Mouse (Mus musculus) left cerebral cortex, postnatal 25 days (tissue): ENCODE measurements around the gene Epha10. TPM values are rescaled to one million over a fixed set of nuclear protein-coding genes. Genes with fewer than 3 reads are reported as not detected.

Experiments used
- DNase-seq, 2 experiments: peaks; one replicate each; pipeline ENCODE4 v3.0.0; 2022; ENCODE audit warnings: low spot score in 2 of 2, mixed read lengths in 1 of 2
- intact Hi-C: fragments of 180-260 bp; cut with DNase I; formaldehyde crosslinking; loops from one replicate; pipeline ENCODE4 v1.15.1; 2025
- total RNA-seq, 2 experiments: library from RNA; stranded (reverse); gene quantifications; 2 replicates each; pipeline ENCODE4 v1.2.3; 2021

Gene Epha10
- total RNA-seq, 2 experiments from 2014 or later = 46.6 to 49.7 TPM

DNA sequence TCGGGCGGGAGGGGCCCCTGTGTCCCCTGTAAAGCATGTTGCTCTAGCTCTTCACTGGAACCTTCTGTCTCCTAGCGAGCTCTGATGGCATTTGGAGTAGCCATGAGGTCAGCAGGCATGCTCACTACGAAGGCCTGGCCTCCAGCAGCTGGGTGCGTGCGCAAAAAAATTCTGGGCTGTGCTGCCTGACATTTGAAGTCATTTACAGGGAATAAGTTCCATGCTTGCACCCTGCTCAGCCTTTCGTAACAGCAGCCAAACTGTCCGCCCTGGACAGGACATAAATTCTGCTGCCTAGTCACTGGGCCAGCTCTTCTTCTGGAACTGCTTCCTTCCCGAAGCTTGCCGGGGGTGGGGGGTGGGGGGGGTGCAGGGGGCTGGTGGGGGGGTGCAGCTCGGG lies 78.4 kb downstream of the Epha10 start:
- intact Hi-C loops = no loop called here

DNA sequence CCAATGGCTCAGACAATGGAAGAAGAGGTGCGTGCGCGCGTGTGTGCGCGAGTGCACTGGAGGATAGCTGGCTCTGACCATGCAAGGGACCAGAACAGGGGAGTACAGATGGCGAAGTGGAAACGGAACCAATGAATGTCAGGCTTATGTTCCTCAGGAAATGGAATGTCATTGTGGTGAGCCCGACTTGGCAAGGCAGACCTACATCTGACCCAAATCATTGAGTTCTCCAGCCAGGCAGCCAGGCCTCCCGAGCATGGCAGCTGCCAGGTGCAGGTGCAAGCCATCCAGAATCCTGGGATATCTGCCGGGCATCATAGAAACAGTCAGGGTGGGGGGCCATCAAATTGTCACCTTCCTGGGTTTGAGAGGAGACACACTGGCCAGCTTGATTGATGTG lies 80.2 kb downstream of the Epha10 start:
- intact Hi-C loops = no loop called here
- no peak for DNase-seq

More for the DNA sequence above, 78.4 kb downstream of the Epha10 start:
- no peak for DNase-seq

DNA sequence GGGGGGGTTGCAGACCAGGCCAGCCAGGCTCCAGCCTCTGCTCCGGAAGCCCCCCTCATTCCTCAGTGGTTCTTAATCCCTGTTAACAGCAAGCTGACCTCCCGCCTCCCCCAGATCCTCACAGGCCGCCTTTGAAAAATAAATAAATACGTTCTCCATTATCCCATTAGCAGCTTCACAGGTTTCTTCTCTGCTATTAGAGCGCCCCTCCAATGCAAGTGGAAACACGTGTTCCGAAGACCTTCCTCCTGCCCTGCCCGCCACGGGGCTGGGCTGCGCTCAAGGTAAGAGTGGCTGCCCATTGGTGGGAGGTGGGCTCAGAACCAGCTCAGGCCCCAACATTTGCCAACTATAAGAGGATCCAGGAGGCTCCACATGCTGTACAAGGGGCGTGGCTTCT lies 81.9 kb downstream of the Epha10 start:
- intact Hi-C loops = no loop called here
- no peak for DNase-seq

DNA sequence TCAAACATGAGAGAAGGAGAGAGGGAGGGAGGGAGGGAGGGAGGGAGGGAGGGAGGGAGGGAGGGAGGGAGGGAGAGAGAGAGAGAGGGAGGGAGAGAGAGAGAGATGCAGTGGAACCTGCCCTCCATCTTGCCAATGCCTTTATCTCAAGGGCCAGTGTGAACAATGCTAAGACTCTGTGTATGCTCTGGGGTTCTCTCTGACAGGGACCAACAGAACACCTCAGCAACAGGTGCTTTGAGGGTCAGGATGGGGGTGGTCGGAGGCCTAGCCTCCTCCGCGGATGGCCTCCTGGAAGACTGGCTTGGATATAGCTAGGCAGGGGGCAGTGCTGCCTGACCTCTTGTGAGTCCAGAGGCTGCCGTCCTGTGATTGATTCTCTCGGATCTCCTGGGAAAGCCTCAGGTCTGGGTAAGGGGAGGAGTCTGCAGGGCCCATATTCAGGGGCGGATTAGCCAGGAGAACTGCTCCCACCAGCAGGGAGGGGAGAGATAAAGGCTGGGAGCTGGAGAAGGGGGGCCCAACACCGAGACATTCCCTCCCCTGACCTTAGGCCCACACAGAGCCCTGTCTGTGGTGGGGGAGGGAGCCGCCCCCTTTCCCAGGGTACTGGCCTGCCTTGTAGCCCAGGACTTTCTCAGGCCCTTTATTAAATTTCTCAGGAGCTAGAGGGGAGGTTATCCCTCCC lies 84.4 kb downstream of the Epha10 start:
- intact Hi-C loops = no loop called here
- DNase-seq = no peak

Other genes starting within 250 kb of the Epha10 start
- 10 to 100 TPM; 18.2 to 18.3 TPM for gene Pou3f1, start 224.1 kb upstream of the Epha10 start, total RNA-seq
- gene Utp11, start 187.3 kb upstream of the Epha10 start, total RNA-seq = 10 to 100 TPM; 13.8 to 17.9 TPM
- gene Fhl3, start 180.2 kb upstream of the Epha10 start, total RNA-seq = 1 to 10 TPM; 1.5 to 1.8 TPM
- gene Sf3a3, start 166.1 kb upstream of the Epha10 start, total RNA-seq = 10 to 100 TPM; 31.6 to 33.7 TPM
- gene Inpp5b, start 139.0 kb upstream of the Epha10 start, total RNA-seq = 10 to 100 TPM; 35.3 to 36.4 TPM
- gene Mtf1, start 78.8 kb upstream of the Epha10 start, total RNA-seq = 10 to 100 TPM; 25.2 to 29.7 TPM
- gene Yrdc, start 30.2 kb upstream of the Epha10 start, total RNA-seq = 10 to 100 TPM; 30.6 to 34.9 TPM
- 10 to 100 TPM; 73.5 to 74.0 TPM for gene 1110065P20Rik, start 29.7 kb upstream of the Epha10 start, total RNA-seq
- 10 to 100 TPM; 49.2 to 51.7 TPM for gene Maneal, start 18.7 kb upstream of the Epha10 start, total RNA-seq
- gene 9930104L06Rik, start 56.1 kb downstream of the Epha10 start, total RNA-seq = 10 to 100 TPM; 17.9 TPM
- gene Cdca8, start 58.4 kb downstream of the Epha10 start, total RNA-seq = 1 to 10 TPM; 1.2 to 1.6 TPM
- 10 to 100 TPM; 12.7 to 13.2 TPM for gene Rspo1, start 105.5 kb downstream of the Epha10 start, total RNA-seq
- 10 to 100 TPM; 55.4 to 62.6 TPM for gene Gnl2, start 135.7 kb downstream of the Epha10 start, total RNA-seq
- under 1 TPM; 0.28 to 0.50 TPM for gene Dnali1, start 184.8 kb downstream of the Epha10 start, total RNA-seq
- 10 to 100 TPM; 13.8 to 14.1 TPM for gene Snip1, start 185.8 kb downstream of the Epha10 start, total RNA-seq
- 100 to 1,000 TPM; 121 to 124 TPM for gene Meaf6, start 204.2 kb downstream of the Epha10 start, total RNA-seq
- 1 to 10 TPM; 1.1 to 1.2 TPM for gene Zc3h12a, start 246.9 kb downstream of the Epha10 start, total RNA-seq